Mouse (Mus musculus) cerebellum, postnatal 10 days (tissue): ENCODE results near the gene 0610010K14Rik.

Experiments used
- DNase-seq, 2 experiments: peaks; one replicate each; pipeline ENCODE4 v3.0.0; 2021; ENCODE audit warnings: mixed read lengths in 2 of 2

Gene 0610010K14Rik

DNA sequence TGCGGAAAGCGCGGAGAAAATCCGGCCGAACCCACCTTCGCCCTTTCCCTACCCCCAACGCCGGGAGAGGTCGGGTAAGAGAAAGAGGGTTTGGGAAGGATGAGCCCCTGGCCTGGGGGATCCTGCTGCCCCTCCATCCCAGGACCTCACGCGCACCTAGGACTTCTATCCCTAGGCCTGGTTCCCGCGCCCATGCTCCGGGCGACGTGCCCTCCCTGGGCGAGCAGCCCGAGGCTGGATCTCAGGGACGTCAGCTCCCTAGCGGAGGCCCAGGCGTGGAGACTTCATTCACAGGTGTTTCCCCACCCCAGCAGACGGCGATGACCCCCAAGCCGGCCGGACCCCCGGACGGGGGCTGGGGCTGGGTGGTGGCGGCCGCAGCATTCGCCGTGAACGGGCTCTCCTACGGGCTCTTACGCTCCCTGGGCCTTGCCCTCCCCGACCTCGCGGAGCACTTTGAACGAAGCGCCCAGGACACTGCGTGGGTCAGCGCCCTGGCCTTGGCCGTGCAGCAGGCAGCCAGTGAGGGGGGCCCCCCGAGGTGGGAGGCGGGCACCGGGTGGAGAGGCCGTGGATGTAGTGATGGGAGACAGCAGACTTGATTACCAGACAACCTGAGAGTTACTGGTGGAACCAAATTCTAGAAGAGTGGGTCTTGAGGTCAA is 23.4 kb downstream of the 0610010K14Rik start:
- peak; percentile 68 to 71 for DNase-seq

DNA sequence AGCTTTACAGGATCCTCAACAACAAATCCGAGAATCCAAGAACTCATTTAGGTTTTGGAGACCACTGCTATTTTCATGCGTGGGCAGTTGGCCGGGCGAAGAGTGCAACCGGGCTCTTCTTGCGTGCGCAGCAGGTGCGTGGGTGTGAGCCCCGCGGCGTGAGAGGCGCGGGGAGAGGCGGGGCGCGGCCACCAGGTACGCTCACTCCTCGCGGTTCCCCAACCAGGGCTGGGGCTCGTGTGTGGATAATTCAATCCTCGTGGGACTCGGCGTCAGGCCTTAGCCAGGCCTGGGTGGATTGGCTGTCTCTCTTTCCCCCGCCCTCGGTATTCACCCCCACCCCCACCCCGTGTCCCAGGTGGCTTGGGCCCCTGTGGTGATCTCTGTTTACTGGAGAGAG is 24.0 kb downstream of the 0610010K14Rik start:
- DNase-seq, result peak in 1 of 2 experiments; percentile 68

- peak; percentile 87 to 88 for DNase-seq
These were observed 24.8 kb downstream of the 0610010K14Rik start for GRCm38 (mm10) chr11:70212896-70213295.

DNA sequence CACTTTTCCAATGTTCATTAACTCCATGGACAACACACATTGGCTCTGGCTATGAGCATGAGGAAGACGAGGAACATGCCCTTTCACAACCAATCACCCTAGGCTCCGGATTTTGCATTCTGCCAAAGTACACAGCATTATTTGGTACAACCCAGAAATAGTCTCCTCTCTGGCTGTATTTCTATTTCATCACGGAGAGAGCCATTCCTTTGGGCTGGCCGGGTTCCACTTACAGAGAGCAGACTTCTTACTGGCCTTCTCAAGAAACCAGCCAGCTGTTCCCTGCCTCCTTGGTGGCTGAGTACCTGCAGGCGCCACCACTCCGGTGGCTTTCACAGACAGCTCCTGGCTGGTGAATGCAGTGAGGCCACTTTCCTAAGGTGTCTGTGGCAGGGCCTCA is 25.3 kb downstream of the 0610010K14Rik start, which contains the start of gene Slc16a11:
Slc16a11 (plus strand) TSS at position 330 of the 400 bp plus-strand sequence.
- DNase-seq, result peak; percentile 20 to 46

- DNase-seq, result no peak
These were observed 25.7 kb downstream of the 0610010K14Rik start for GRCm38 (mm10) chr11:70211972-70212371.

- no peak for DNase-seq
These were observed 27.0 kb downstream of the 0610010K14Rik start for GRCm38 (mm10) chr11:70210681-70211080.

- no peak for DNase-seq
These were observed 28.8 kb downstream of the 0610010K14Rik start for GRCm38 (mm10) chr11:70208778-70209388.

DNA sequence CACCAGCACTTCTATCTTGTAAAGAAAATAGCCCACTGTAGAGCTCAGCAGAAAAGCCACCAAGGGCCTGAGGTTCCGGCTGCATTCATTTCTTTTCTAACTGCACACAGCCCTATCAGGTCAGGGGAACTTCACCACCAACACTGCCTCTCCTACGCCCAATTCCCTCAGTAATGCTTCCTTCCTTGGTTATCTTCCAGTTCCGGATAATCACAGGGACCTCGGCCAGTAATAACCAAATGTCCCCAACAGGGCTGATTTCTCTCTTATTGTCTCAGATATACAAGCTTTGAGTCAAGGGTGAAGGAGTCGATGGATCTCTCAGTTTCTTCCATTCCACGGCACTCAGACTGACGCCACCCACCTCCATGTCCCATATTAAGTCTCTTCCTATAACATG is 30.4 kb downstream of the 0610010K14Rik start:
- DNase-seq, result no peak

DNA sequence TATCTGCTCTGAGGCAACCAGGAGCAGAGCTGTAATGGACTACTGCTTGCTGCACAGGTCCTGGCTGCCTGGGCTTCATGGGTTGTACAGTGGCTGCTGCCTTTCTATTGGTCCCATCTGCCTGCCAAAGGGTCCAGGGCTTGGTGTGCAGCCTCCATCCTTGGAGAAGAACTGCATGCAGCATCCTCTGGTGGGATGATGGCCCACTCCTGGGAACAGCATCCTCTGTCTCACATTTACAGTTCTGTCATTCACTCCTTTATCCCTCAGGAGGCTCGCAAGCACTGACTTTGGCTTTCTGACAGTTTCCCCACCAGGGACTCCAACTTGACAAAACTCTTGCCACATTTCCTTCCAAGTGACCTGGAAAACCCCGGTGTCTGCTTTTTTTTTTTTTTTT is 30.9 kb downstream of the 0610010K14Rik start:
- no peak for DNase-seq

- peak; percentile 94 to 96 for DNase-seq
These were observed 36.0 kb downstream of the 0610010K14Rik start for GRCm38 (mm10) chr11:70201691-70202090.

GRCm38 (mm10) chr11:70200036-70200608 is 37.6 kb downstream of the 0610010K14Rik start:
- DNase-seq, result no peak

DNA sequence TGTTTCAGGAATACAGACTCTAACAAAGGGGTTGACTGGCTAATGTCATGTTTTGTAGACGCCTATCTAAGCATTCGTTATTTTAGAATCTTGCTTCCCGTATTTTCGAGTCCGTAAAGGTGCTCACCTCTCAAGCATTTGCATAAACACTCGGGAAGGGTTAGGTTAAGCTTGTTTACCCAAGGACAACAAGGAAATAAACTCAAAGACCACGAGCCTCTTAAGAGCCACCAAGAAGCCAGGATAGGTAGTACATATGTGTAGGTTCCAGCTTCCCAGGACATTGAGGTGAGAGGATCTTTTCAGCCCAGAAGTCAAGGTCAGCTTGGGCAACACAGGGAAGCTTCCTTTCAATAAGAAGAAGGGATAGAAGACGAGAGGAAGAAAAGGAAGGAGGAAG is 38.6 kb downstream of the 0610010K14Rik start:
- no peak for DNase-seq

DNA sequence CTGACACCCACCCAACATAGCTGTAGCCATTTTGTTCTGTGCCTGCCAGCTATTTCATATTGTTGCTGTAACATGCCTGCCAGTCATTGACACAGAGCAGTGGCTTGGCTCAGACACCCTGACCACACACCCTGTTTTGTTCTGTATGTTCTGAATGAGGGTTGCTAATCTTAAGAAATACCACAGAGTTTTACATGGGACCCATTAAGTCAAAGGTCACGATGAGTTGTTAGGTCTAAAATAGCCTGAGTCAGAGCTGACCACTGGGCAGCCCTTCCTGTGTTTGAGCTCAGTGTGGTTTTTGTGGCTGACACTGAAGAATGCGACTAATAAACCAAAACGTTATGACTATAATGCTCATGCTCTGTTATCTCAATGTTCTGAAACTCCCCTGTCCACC is 39.4 kb downstream of the 0610010K14Rik start:
- DNase-seq, result no peak

- no peak for DNase-seq
These were observed 44.1 kb downstream of the 0610010K14Rik start for GRCm38 (mm10) chr11:70193354-70194285.

GRCm38 (mm10) chr11:70192157-70192556 is 45.6 kb downstream of the 0610010K14Rik start:
- DNase-seq, result no peak

- DNase-seq, result no peak
These were observed 46.5 kb downstream of the 0610010K14Rik start for GRCm38 (mm10) chr11:70191188-70191587.

DNA sequence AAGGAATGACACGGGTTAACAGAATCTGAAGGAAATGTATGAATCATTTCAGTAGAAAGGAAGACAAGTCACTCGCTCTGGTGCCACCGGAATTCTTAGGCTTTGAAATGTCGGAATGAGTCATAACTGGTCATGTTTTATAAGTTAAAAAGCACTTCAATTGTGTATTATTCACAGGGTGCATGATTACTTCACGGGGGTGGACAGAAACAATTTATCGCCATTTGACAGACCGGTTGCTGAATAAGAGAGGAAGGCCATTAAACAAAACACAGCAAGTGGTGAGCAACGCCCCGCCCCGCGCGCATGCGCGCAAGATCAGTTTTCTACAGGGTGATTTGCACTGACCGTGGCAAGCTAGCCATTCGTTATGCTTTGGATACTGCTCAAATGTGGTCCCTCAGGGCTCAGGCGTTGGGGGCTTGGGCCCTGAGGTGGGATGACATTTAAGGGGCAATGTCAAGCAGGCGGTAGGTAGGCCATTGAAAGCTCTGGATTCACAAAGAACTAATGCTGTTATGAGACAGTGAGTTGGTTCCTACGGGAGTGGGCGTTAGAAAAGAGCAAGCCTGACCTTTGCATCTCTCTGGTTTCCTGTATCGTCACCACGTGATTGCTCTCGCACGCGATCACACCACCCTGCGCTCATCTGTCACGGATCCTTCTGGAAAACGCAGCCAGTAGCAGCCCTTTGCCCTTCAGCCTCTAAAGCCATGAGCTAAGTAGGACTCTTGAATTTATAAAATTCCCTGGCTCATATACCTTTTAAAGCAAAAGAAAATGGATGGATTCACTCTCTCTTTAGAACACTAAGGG is 48.2 kb downstream of the 0610010K14Rik start:
- DNase-seq, result no peak
